Mouse (Mus musculus) intestine, postnatal 0 days (tissue): ENCODE data around the gene Spam1. TPM values are rescaled to one million over a fixed set of nuclear protein-coding genes. Genes with fewer than 3 reads are reported as not detected.

Source experiments
- ATAC-seq: fragments of 200-750 bp; cut with Nextera tagmentation; 2 replicates; pipeline ENCODE4 v1.8.0; 2017; ENCODE audit warnings: mild to moderate bottlenecking, moderate TSS enrichment, moderate library complexity
- H3K27ac ChIP-seq: fragments of 300-500 bp; sonication (generic); 2 replicates; pipeline ENCODE4 v1.5.1; 2014; ENCODE audit warnings: mild to moderate bottlenecking, low read depth, low read length, moderate library complexity
- H3K27me3 ChIP-seq: fragments of 300-500 bp; sonication (generic); replicated peaks from 2 replicates; pipeline ENCODE4 v1.6.1; 2014; ENCODE audit warnings: low read length, mixed read lengths; ENCODE audit not compliant: control insufficient read depth, insufficient read depth
- H3K36me3 ChIP-seq: fragments of 300-500 bp; sonication (generic); 2 replicates; pipeline ENCODE4 v1.6.1; 2014; ENCODE audit warnings: mild to moderate bottlenecking, moderate library complexity; ENCODE audit not compliant: control insufficient read depth, insufficient read depth
- H3K4me1 ChIP-seq: fragments of 300-500 bp; sonication (generic); replicated peaks from 2 replicates; pipeline ENCODE4 v1.6.1; 2014; ENCODE audit warnings: antibody characterized with exemption, low read length, mixed read lengths; ENCODE audit not compliant: control insufficient read depth, insufficient read depth
- H3K4me2 ChIP-seq: fragments of 300-500 bp; sonication (generic); replicated peaks from 2 replicates; pipeline ENCODE4 v1.6.1; 2014; ENCODE audit warnings: low read depth, mild to moderate bottlenecking, moderate library complexity
- H3K4me3 ChIP-seq: fragments of 300-500 bp; sonication (generic); 2 replicates; pipeline ENCODE4 v1.5.1; 2014; ENCODE audit warnings: low read depth, low read length
- H3K9ac ChIP-seq: fragments of 300-500 bp; sonication (generic); 2 replicates; pipeline ENCODE4 v1.6.1; 2014; ENCODE audit warnings: mild to moderate bottlenecking, low read depth, low read length
- H3K9me3 ChIP-seq: fragments of 300-500 bp; sonication (generic); 2 replicates; pipeline ENCODE4 v1.6.1; 2016; ENCODE audit warnings: mixed run types; ENCODE audit not compliant: control insufficient read depth
- CTCF ChIP-seq: sonication (generic); IDR thresholded peaks from 2 replicates; pipeline ENCODE4 v1.5.1; 2016; ENCODE audit warnings: low read depth, mild to moderate bottlenecking, control low read depth, antibody characterized with exemption, moderate library complexity
- WGBS: fragments of 180-500 bp; shearing (Covaris S2); extraction: QIAGEN DNeasy Blood & Tissue Kit; methylation state at CpG from one replicate; pipeline ENCODE4 v1.1.7; 2014; 5-methylcytosine and 5-hydroxymethylcytosine counted together
- polyA plus RNA-seq: library from polyadenylated mRNA; unstranded; fragments of >200 nt; fragmentation: Nextera tagmentation; extraction: Ambion mirVana; gene quantifications from 2 replicates; pipeline ENCODE4 v1.2.1, GENCODE M21; 2015

Spam1 gene
- not detected in 2 replicates for polyA plus RNA-seq

GRCm38 (mm10) chr6:24790888-24791287, at the start of gene Spam1:
Gene Spam1, plus strand, starts transcription at chr6:24791188.
- Histone ChIP-seq H3K4me3 (no peak within 1 kb of the TSS), H3K4me1 (no peaks in the 10 kb centered on the region), H3K27ac (no peak within 1 kb of the TSS), H3K36me3 (no peaks in the 10 kb centered on the region), H3K9ac (no peak within 1 kb of the TSS), H3K4me2 (no peak within 1 kb of the TSS), H3K27me3 (no peaks in the 10 kb centered on the region), H3K9me3 (no peaks in the 10 kb centered on the region)
- no peak for TF ChIP-seq CTCF
- no peak for ATAC-seq

DNA sequence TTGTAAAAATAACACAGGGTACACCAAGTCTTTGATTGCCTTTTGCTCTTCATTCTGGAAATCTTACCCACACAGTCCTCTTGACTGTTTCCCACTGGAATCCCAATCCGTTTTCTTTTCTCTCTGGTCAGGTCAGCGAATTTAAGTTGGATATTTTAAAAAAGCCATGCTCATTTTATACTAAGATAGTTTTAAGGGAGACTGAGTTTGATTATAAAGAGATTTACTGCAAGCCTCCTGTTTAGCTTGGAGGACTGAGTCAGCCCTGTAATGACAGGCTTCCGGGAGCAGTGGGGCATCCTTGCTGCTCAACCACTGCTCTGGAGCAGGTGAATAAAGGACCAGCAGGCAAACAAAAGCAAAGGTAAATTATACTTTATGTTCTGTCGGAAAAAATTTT, 43.0 kb upstream of the Spam1 start, which contains the start of gene Hyal4:
TSS of gene Hyal4 (plus strand) at position 301 of the 400 bp plus-strand sequence.
- Histone ChIP-seq H3K4me2 (no peak within 1 kb of the TSS), H3K27ac (no peak within 1 kb of the TSS), H3K4me1 (no peaks in the 10 kb centered on the region), H3K4me3 (no peak within 1 kb of the TSS), H3K9ac (no peak within 1 kb of the TSS), H3K36me3 (no peaks in the 10 kb centered on the region), H3K9me3 (no peaks in the 10 kb centered on the region), H3K27me3 (no peaks in the 10 kb centered on the region)
- no peak for TF ChIP-seq CTCF
- no peak for ATAC-seq
- 86% methylated on average over 4 of the region's 4 CpGs for WGBS

GRCm38 (mm10) chr6:24759281-24759680, 31.7 kb upstream of the Spam1 start:
- Histone ChIP-seq H3K9me3 (no peaks in the 10 kb centered on the region), H3K27ac (no peak overlapping the region), H3K4me2 (no peak overlapping the region), H3K4me1 (no peaks in the 10 kb centered on the region), H3K36me3 (no peaks in the 10 kb centered on the region), H3K9ac (no peak overlapping the region), H3K4me3 (no peak overlapping the region), H3K27me3 (no peaks in the 10 kb centered on the region)
- ATAC-seq = no peak
- no peak for TF ChIP-seq CTCF
- WGBS = 86% methylated on average over 3 of the region's 3 CpGs

GRCm38 (mm10) chr6:24766261-24766660, 24.7 kb upstream of the Spam1 start:
- Histone ChIP-seq H3K4me2 (no peak overlapping the region), H3K4me1 (no peaks in the 10 kb centered on the region), H3K9me3 (no peaks in the 10 kb centered on the region), H3K4me3 (no peak overlapping the region), H3K9ac (no peak overlapping the region), H3K27ac (no peak overlapping the region), H3K36me3 (no peaks in the 10 kb centered on the region), H3K27me3 (no peaks in the 10 kb centered on the region)
- ATAC-seq = no peak
- no peak for TF ChIP-seq CTCF
- WGBS = 86% methylated on average over 2 of the region's 2 CpGs

DNA sequence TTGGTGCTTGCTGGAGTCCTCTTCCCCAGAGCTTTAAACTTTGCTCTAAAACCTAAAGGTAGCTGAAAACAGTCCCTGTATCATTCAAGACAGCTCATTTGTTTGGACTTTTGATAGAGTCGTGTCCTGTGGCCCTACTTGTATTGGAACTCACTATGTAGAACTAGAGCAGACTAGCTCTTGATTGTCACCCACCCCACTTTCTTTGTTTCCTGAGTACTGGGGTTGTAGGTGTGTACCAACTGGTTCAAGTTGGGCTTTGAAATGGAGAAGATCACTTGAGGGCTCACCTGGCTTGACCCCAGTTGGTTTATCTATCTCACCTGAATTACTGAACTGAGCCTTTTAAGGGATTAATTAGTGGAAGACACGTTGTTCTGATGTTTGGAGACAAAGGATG, 11.8 kb upstream of the Spam1 start:
- no peak overlapping the region for H3K4me3 ChIP-seq
- H3K9ac ChIP-seq = no peak overlapping the region
- no peak overlapping the region for H3K4me2 ChIP-seq
- no peak for ATAC-seq
- no peaks in the 10 kb centered on the region for H3K4me1 ChIP-seq
- TF ChIP-seq CTCF = no peak
- H3K9me3 ChIP-seq = no peaks in the 10 kb centered on the region
- WGBS = 55% methylated on average over 2 of the region's 2 CpGs
- H3K36me3 ChIP-seq = no peaks in the 10 kb centered on the region
- H3K27ac ChIP-seq = no peak overlapping the region
- no peaks in the 10 kb centered on the region for H3K27me3 ChIP-seq

DNA sequence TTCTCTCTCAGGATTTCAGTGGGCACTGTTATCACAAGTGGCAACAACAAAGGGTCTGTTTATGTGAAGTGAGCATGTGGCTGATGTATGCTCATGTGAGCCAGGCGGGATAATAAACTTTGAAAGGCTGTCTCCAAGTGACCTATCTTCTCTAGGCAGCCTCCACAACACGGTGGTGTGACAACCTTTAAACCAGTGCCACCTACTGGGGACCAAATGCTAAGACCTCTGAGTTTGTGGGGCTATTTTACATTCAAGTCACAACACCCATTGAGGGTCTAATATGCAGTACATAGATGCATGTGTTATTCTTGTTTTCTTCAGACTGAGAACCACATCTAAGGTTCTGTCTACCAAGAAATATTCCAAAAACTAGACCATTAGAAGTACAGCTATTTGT, 31.1 kb downstream of the Spam1 start:
- no peak for ATAC-seq
- Histone ChIP-seq H3K9ac (no peak overlapping the region), H3K4me2 (no peak overlapping the region), H3K27me3 (no peaks in the 10 kb centered on the region), H3K4me3 (no peak overlapping the region), H3K27ac (no peak overlapping the region), H3K9me3 (no peaks in the 10 kb centered on the region), H3K36me3 (no peaks in the 10 kb centered on the region), H3K4me1 (no peaks in the 10 kb centered on the region)
- 37% methylated on average over 2 of the region's 2 CpGs for WGBS
- 0 out of 2 replicates have a peak, but pooled peaks have one; percentile 24 for TF ChIP-seq CTCF

Other genes starting within 250 kb of the Spam1 start
- gene Lmod2, start 193.4 kb upstream of the Spam1 start, polyA plus RNA-seq = not detected in 2 replicates
- 103 and 120 TPM in 2 replicates for gene Wasl, start 126.2 kb upstream of the Spam1 start, polyA plus RNA-seq
- gene Hyal6, start 57.9 kb upstream of the Spam1 start, polyA plus RNA-seq = not detected in 2 replicates
- not detected in 2 replicates for gene Hyal4, start 42.9 kb upstream of the Spam1 start, polyA plus RNA-seq
- gene Hyal5, start 66.8 kb downstream of the Spam1 start, polyA plus RNA-seq = 84.4 and 111 TPM in 2 replicates
- 0.90 and 0.98 TPM in 2 replicates for gene Tmem229a, start 165.1 kb downstream of the Spam1 start, polyA plus RNA-seq